Mouse (Mus musculus) inflammation-experienced regulatory T-cells, adult 6 months (primary cell): ENCODE results near the gene Phf11d. TPM values are rescaled to one million over a fixed set of nuclear protein-coding genes. Genes with fewer than 3 reads are reported as not detected.
A peak's percentile ranks its signal among the peaks of the same experiment; 100 is the strongest.
"Not testable (repeated sequence)": the region's sequence is repeated elsewhere in the genome, so short reads cannot be mapped to it uniquely, and the experiment has no call there.

Experiments used
- ATAC-seq: one replicate; pipeline ENCODE4 v1.8.0; 2017
- polyA plus RNA-seq, 3 experiments: library from polyadenylated mRNA; unstranded; fragments of 100-300 nt; shearing (Covaris generic); gene quantifications; one replicate each; pipeline ENCODE4 v1.2.1; 2017

The Phf11d gene
- polyA plus RNA-seq: 10 to 100 TPM; 10.2 to 14.7 (median 13.5) TPM

DNA sequence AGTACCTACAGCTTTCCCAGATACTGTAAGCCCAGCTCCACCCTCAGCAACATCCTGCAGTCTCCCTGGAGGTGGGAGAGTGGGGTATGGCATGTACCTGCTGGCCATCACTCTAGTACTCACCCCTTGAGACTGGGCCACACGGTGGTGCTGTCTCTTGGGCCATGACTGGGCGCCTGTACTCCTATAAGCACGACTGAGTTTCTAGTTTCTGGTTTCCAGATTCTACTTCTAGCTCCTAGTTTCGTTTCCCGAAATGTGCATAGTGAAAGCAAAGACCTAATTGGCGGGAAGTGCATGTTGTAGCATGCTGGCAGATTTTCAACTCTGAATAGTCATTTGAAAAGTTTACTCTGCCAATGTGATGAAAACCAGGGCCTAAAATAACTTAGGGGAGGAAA, at the start of gene Phf11d:
Gene Phf11d (minus strand): TSS at position 227 of the 401 bp plus-strand sequence.
- ATAC-seq: no peak

- ATAC-seq: not testable (repeated sequence)
These were observed 49.7 kb upstream of the Phf11d start for GRCm38 (mm10) chr14:59414979-59415378.

GRCm38 (mm10) chr14:59396999-59397398, 31.7 kb upstream of the Phf11d start:
- peak; percentile 92 for ATAC-seq

GRCm38 (mm10) chr14:59395281-59395680, 30.0 kb upstream of the Phf11d start, which contains the start of gene Phf11c:
Phf11c (minus strand) TSS chr14:59395381.
- ATAC-seq: no peak

GRCm38 (mm10) chr14:59390181-59390580, 24.9 kb upstream of the Phf11d start:
- not testable (repeated sequence) for ATAC-seq

GRCm38 (mm10) chr14:59389532-59389931, 24.3 kb upstream of the Phf11d start:
- no peak for ATAC-seq

- ATAC-seq: no peak
These were observed 5.2 kb upstream of the Phf11d start for GRCm38 (mm10) chr14:59370348-59371068.

DNA sequence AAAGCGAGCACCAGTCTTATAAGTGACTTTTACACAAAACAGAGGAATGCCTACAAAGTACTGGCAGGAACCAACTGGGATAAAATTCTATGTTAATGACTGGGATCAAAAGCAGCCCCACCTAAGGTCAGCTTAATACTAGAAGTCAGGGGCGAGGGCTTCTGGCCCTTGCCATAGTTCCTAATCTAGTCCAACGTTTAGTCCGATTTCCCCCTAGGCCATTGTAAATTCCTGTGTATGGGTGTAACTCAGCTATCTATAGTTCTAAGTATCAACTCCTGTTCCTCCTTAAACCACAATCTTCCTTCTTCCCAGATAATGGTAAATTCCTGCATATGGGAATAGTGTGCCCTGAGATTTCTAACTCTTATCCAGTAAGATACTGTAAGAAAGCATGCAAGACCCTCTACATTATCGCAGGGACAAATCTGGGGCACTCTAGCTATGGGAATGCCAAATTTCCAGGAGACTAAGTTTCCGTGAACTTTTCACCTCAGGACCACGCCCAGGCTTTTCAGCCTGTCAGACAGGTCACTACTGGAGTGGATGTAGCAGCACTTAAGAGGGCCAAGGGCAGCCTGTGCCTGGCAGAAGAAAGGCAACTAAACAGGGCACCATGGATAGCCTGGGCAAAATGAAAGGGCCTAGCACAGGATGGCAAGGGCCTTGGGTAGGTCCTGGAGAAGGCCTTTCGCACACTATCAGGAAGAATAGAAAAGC, 1.3 kb upstream of the Phf11d start:
- ATAC-seq: no peak

- peak; percentile 96 for ATAC-seq
These were observed 24.1 kb downstream of the Phf11d start, which contains the start of gene Phf11b for GRCm38 (mm10) chr14:59341189-59341588. Phf11b (minus strand) TSS chr14:59341351.

DNA sequence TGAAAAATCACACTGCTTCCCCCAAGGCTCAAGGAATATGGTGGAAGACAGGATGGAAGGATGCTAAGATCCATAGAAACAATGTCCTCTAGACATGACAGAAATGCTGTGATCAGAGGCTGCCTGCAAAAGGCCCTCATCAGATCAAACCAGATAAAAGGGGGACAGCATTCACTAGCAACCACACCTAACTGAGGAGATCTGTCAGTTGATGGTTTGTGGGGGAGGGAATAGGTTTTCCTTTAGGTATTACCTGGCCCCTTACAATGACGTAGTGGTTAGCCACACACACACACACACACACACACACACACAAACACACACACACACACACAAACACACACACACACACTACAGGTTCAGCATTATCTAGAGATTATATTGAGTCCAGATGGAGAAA, 25.7 kb downstream of the Phf11d start:
- no peak for ATAC-seq

GRCm38 (mm10) chr14:59336056-59336455, 29.2 kb downstream of the Phf11d start:
- ATAC-seq: not testable (repeated sequence)

DNA sequence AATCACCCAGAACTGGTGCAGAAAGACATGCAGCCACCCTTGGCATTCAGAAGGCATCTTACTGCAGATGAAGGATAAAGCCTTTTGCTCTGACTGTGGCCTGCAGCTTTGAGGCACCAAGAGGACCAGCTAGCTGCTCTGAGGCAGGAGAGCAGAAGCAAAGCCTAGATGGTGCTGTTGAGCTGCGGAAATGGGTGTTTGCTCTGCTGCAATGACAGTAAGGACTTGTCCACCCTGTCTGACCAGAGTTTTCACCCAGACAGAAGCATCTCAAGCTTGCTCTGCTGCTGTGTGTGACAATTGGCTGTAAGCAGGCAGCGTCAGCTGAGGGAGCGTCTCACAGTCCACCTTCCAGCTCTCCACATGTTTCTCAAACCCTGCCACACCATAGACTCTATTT, 34.8 kb downstream of the Phf11d start:
- not testable (repeated sequence) for ATAC-seq

DNA sequence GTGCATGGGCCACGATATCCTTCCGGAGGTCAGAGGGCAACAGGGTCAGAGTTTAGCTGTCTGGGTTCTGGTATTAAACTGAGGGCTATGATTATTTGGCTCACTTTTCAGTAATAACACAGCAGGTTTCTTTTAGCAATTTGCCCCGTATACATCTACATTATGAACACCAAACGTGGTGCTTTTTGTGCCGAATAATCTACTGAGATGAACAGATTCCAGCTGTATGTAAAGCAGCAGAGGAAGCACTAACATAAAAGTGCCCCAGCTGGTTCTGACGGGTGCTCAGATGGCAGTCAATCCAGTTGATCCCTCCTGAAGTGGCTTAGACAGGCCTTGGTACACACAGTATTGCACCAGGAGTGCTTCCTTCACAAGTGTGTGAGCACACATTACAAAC, 45.3 kb downstream of the Phf11d start:
- ATAC-seq: not testable (repeated sequence)

GRCm38 (mm10) chr14:59319036-59319435, 46.2 kb downstream of the Phf11d start:
- ATAC-seq: not testable (repeated sequence)

Other genes with a start within 250 kb of the Phf11d start
- gene 1700129C05Rik, start 222.6 kb downstream of the Phf11d start, polyA plus RNA-seq: not detected
- gene Gm5142, start 186.7 kb downstream of the Phf11d start, polyA plus RNA-seq: not detected
- 10 to 100 TPM; 17.5 to 25.0 (median 24.1) TPM for gene Rcbtb1, start 164.3 kb downstream of the Phf11d start, polyA plus RNA-seq
- gene Gm6904, start 105.3 kb downstream of the Phf11d start, polyA plus RNA-seq: 10 to 100 TPM; 13.8 to 14.7 (median 13.9) TPM
- gene Phf11a, start 67.9 kb downstream of the Phf11d start, polyA plus RNA-seq: 10 to 100 TPM; 35.6 to 62.2 (median 42.3) TPM
- gene Phf11b, start 24.1 kb downstream of the Phf11d start, polyA plus RNA-seq: 100 to 1,000 TPM; 162 to 274 (median 193) TPM
- 10 to 100 TPM; 19.5 to 21.5 (median 19.9) TPM for gene Phf11c, start 29.9 kb upstream of the Phf11d start, polyA plus RNA-seq
- 10 to 100 TPM; 11.1 to 23.4 (median 22.1) TPM for gene Setdb2, start 75.4 kb upstream of the Phf11d start, polyA plus RNA-seq
- 10 to 100 TPM; 72.5 to 90.9 (median 88.9) TPM for gene Cab39l, start 75.5 kb upstream of the Phf11d start, polyA plus RNA-seq
- 10 to 100 TPM; 33.3 to 56.1 (median 37.0) TPM for gene Cdadc1, start 232.5 kb upstream of the Phf11d start, polyA plus RNA-seq